ENCODE assay signal across 8 mouse cellular contexts in genomic region chr1:137898397-137898796, GRCm38 (mm10).
DNase-seq lines count a peak whose midpoint lies in the region; ATAC-seq and TF ChIP-seq lines count a peak whose summit lies in the region.

No protein-coding gene starts in this region.

- 0 out of 2 replicates have a peak, but pooled peaks cover 3% of the 10 kb centered on the region for H3K36me3 ChIP-seq in limb, embryonic 12.5 days
- H3K36me3 ChIP-seq in midbrain, embryonic 14.5 days (ENCODE audit: control insufficient read depth, insufficient read depth, low read length): no peaks in the 10 kb centered on the region

- ATAC-seq in limb, embryonic 12.5 days (ENCODE audit: insufficient number of reproducible peaks, insufficient read depth, low FRiP score, low TSS enrichment, low read depth): peak; percentile 92
- peak; percentile 92 for ATAC-seq in midbrain, embryonic 14.5 days (ENCODE audit: low FRiP score, low TSS enrichment)

- H3K4me1 ChIP-seq in embryonic fibroblast, embryonic 13.5 days (ENCODE audit: control insufficient read depth, insufficient read depth, low read length): peaks cover 4% of the 10 kb centered on the region; the same call in 1 of the 2 replicates
- peaks cover 25% of the 10 kb centered on the region for H3K4me1 ChIP-seq in limb, embryonic 12.5 days (replicated peaks)
- peaks cover 14% of the 10 kb centered on the region for H3K4me1 ChIP-seq in midbrain, embryonic 14.5 days (ENCODE audit: control insufficient read depth, insufficient read depth, low read length)

- peak overlapping the region; percentile 90 for H3K9ac ChIP-seq in limb, embryonic 12.5 days (replicated peaks)
- H3K9ac ChIP-seq in midbrain, embryonic 14.5 days (replicated peaks; ENCODE audit: low read length): peak overlapping the region; percentile 79

- TF ChIP-seq POLR2A in embryonic fibroblast, embryonic 13.5 days (IDR thresholded peaks at IDR 0.05; ENCODE audit: low read depth, low read length): peak; percentile 100

- peak; percentile 97 for DNase-seq in 416B (ENCODE audit: low read depth)
- peak; percentile 99 for DNase-seq in brain, adult 2 months (ENCODE audit: low read depth, low spot score)
- peak; percentile 92 for DNase-seq in heart, adult 8-10 months (ENCODE audit: low spot score)
- peak; percentile 82 to 87 for DNase-seq in kidney, adult 8-10 months
- peak; percentile 94 for DNase-seq in midbrain, embryonic 14.5 days
- DNase-seq in spleen, adult 12 weeks (ENCODE audit: low spot score): peak; percentile 55

- H3K27ac ChIP-seq in embryonic fibroblast, embryonic 13.5 days (ENCODE audit: insufficient read depth, low read length): peak overlapping the region; percentile 59
- H3K27ac ChIP-seq in limb, embryonic 12.5 days: peak overlapping the region; percentile 94
- H3K27ac ChIP-seq in midbrain, embryonic 14.5 days (replicated peaks; ENCODE audit: low read depth, low read length): peak overlapping the region; percentile 95

- H3K27me3 ChIP-seq in limb, embryonic 12.5 days: no peaks in the 10 kb centered on the region
- no peaks in the 10 kb centered on the region for H3K27me3 ChIP-seq in midbrain, embryonic 14.5 days (ENCODE audit: control insufficient read depth, insufficient read depth, low read length)

- WGBS in limb, embryonic 12.5 days: under 1% methylated on average over 11 of the region's 11 CpGs
- WGBS in midbrain, embryonic 14.5 days: 0% methylated on average over 11 of the region's 11 CpGs

- TF ChIP-seq CTCF in embryonic fibroblast, embryonic 13.5 days (IDR thresholded peaks at IDR 0.05; ENCODE audit: borderline replicate concordance, insufficient read depth, low read length): no peak

- H3K4me3 ChIP-seq in embryonic fibroblast, embryonic 13.5 days (ENCODE audit: insufficient read depth, low read length): peak overlapping the region; percentile 78
- H3K4me3 ChIP-seq in limb, embryonic 12.5 days (replicated peaks): peak overlapping the region; percentile 56
- peak overlapping the region; percentile 66 for H3K4me3 ChIP-seq in midbrain, embryonic 14.5 days (replicated peaks; ENCODE audit: low read depth, low read length)

- H3K4me2 ChIP-seq in limb, embryonic 12.5 days: peak overlapping the region; percentile 65
- H3K4me2 ChIP-seq in midbrain, embryonic 14.5 days (ENCODE audit: low read length): peak overlapping the region; percentile 66

- no peaks in the 10 kb centered on the region for H3K9me3 ChIP-seq in limb, embryonic 12.5 days
- H3K9me3 ChIP-seq in midbrain, embryonic 14.5 days (ENCODE audit: control insufficient read depth, low read length): no peaks in the 10 kb centered on the region

Comparison
In these comparisons a context has a peak if more than half of its experiments do, and no peak if none do; other contexts are left out.
1. Peak in every context shown above with its lines: DNase-seq, ATAC-seq, H3K4me3 ChIP-seq and H3K27ac ChIP-seq.